Mouse (Mus musculus) right cerebral cortex, postnatal 36 days (tissue): ENCODE results near the gene Fam20c.

Experiments
- DNase-seq, 2 experiments: peaks; one replicate each; pipeline ENCODE4 v3.0.0; 2022; ENCODE audit warnings: low spot score in 2 of 2, mixed read lengths in 1 of 2

Gene Fam20c

DNA sequence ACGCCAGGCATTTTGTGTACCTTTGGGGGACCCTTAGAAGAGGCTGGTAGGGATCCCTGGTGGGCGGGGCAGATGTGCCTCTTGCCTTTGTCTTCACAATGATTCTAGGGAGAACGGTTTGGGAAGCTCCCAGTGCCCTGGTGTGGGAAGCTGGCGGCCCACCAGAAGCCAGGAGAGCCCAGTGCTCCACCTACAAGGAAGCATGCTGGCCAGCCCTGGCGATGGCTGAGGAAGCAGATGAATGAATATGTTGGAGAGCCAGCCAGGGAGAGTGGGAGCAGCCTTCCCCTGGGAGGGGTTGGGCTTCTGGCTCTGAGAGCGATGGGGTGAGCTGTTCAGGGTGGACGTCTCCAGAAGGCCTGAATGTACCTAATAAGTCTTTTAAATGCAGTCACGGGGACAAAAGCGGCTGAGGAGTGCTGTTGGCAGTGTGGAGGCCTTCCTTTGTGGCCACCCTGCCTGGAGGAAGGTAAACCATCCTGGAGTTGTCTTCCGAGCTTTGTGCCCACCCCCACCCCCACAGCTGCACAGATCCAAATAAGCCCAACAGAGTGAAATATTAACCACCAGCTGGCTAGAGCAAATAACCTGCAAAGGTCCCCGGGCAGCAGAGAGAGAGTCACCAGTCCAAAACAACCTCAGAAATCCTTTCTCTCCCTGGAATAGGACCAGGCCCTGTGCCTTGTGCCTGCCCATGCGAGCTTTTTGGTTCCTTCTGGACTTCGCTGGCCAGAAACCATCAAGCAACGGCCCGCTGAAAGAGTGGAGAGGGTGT is 2.2 kb downstream of the Fam20c start:
- peak; percentile 40 to 50 for DNase-seq

DNA sequence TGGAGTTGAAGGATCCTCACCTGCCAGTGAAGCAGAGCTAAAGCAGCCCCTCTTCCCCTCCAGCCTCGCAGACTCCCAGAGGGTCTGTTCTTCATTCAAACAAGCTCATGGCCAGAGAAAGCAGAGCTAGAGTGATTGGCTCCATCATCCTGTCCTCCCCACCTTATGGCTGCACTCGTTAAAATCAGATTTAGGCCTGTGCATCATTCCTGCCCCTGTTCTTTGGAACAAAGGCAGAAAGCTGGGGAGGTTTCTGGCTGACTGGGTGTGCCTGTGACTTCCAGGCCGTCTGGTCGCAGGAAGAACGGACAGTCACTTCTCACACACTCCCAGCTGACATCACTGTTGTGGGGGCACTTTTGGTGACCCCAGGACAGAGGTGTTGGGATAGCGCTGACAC is 2.8 kb downstream of the Fam20c start:
- DNase-seq, result no peak

DNA sequence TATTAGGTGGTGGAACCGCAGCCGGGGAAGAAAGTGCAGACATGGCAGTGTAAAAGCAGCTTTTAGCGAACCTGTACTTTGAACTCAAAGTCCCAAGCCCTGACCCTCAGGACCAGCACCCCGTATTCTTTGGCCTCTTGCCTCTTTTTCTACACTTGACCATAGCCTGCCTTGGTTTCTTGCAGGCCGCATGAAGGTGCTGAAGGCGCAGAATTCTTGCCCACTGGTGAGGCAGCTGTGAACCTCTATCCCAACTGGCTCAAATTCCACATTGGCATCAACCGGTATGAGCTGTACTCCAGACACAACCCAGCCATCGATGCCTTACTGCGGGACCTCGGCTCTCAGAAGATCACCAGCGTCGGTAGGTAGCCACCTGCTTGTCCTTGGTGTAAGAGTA is 3.3 kb downstream of the Fam20c start:
- no peak for DNase-seq

DNA sequence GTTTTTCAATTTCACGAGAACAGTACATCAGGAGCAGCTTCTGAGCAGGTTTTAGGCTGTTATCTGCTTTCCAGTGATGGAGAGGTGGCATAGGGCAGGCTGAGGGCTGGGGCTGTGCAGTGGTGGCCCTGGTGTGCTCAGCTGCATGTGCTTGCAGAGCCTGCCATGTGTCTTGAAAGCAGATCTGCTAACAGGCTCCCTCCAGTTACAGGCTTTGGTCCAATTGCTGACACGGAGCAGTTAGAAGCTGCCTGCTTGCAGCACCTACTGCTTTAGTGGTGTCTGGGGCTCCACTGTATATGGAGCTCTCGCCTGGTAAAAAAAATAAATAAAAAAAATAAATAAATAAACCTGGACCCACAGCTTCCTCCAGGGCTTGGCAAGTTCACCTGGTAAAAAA is 4.2 kb downstream of the Fam20c start:
- DNase-seq, result no peak

DNA sequence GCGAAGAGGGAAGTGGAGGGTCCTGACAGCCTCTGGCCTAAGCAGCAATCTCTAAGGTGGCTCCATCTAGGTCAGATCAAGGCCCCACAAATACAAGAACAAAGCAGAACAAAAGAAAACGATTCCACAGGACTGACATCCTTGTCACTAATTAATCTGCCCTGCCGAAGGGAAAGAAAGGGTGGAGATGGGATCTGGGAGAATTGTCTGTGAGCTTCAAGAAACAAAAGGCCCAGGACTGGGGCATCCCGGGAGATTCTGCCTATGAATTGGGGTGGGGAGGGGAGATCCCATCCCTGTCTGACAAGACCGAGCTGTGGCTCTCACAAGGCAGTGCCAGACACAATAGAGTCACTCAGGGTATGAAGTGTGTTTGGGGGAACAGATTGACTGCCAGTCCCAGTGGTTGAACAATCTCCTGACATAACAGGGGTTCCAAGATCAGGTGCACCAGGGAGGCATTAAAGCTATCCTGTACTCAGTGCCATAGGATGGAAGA is 7.6 kb downstream of the Fam20c start:
- DNase-seq, result no peak

DNA sequence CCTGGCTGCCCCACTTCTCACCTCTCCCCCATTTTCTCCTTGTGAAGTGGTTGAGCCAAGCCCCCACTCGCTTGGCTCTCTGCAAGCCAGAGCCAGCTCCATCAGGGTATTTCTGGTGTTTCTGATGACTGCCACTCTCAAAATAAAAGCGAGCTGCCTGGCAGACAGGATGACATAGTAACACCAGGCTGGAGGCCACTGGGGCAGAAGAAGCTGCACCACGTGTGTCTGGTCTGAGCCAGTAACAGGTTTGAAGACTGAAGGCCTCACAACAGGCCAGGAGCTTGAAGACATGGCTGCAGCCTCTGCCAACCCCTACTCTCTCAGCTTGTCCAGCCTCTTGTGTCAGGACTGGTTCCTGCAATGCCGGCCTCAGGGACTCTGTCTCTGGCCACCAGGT is 8.0 kb downstream of the Fam20c start:
- no peak for DNase-seq

DNA sequence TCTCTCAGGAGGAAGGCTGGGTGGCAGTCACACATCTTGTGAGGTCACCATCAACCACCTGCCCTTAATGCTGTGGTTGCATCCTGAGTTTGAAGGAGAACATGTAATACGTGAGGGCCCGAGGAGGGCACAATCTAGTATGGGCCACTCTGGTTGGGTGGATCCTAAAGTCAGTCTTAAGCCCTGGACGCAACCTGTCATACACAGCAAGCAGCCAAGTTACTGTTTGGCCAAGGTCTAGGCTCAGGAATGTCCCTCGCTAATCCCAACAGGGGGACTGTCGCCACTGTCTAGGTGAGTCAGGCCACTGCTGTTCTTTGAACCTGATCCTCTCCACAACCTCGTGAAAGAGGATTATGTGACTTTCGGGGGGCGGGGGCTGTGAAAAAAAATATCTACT is 10.3 kb downstream of the Fam20c start:
- no peak for DNase-seq

DNA sequence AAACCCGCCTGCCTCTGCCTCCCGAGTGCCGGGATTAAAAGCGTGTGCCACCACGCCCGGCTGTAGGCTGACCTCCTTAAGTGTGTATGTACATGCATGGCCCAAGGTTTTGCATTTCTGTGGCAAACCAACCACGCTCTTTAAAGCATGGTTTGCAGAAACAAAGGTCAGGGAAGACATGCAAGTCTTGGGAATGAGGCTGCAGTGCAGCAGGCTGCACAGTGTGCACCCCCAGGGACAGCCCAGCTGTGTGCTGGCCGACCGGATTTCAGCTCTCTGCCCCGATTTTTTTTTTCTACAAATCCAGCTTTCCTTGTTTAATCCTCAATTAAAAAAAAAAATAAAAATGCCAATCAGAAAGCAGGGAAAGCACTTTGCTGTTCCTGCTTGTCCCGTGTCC is 13.3 kb downstream of the Fam20c start:
- no peak for DNase-seq

DNA sequence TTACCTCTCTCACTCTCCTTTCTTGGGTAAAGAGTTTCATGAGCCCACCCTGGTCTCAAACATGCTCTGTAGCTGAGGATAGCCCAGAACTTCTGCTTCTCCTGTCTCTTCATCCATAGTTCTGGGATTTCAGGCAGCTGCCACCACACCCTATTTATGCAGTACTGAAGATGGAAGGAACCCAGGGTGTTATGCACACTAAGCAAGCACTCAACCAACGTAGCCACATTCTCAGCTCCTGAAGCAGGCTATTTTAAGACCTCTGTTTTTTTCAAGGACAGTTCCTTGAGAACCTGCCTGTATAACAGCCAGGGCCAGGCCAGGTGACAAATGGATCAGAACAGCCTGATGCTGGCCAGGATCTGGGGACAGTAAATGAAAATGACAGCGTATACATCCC is 14.4 kb downstream of the Fam20c start:
- no peak for DNase-seq

DNA sequence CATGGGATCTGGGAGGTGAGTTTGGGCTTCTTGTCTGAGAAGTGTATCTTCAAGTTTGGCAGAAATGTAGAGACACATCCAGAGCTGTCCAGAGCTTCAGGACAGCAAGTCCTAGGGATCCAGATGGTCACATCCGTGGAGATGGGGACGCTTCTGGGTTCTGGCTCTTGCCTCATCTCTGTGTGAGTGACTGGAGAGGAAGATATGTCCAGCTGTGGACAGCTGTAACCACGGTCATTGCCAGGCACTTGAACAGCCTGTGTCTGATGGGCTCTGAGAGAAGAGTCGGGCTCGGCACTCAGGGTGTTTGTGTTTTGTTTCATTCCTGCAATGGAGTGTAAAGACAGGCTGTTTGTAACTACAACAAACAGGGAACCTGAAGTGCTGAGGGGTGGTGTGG is 14.8 kb downstream of the Fam20c start:
- DNase-seq, result no peak

DNA sequence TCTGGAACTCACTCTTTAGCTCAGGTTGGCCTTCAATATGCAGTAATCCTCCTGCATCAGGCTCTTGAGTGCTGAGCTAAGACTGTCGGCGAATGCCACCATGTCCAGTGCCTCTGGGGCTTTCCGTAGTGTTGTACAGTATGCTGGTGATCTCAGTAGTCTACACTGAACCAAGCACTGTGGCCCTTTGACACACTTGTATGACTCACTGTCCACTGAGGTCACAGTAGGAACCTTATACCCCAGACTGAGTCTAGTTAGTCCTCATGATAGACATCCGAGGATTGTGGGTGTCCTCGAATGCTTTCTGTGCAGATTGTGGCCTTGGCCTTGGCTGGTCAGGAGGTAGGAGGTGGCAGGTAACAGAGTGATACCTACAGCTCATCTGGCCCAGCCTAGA is 20.8 kb downstream of the Fam20c start:
- no peak for DNase-seq

DNA sequence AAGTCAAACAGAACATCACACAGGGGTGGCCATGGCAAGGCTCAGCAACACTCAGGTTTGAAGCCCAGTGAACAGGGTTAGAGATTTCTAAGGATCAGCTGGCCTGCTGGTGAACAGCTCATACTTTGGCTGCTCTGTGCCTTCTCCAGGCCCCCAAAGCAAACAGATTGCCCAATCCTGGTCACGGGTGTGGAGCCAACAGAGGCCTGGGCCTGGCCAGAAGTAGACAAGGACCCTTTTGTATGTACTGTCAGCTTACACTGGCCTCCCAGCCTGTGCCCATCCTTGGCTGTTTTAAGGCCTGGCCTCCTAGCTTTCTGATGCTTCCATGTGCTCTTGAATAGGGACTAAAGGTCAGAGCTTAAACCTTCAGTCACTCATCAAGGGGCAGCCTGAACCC is 22.0 kb downstream of the Fam20c start:
- no peak for DNase-seq

DNA sequence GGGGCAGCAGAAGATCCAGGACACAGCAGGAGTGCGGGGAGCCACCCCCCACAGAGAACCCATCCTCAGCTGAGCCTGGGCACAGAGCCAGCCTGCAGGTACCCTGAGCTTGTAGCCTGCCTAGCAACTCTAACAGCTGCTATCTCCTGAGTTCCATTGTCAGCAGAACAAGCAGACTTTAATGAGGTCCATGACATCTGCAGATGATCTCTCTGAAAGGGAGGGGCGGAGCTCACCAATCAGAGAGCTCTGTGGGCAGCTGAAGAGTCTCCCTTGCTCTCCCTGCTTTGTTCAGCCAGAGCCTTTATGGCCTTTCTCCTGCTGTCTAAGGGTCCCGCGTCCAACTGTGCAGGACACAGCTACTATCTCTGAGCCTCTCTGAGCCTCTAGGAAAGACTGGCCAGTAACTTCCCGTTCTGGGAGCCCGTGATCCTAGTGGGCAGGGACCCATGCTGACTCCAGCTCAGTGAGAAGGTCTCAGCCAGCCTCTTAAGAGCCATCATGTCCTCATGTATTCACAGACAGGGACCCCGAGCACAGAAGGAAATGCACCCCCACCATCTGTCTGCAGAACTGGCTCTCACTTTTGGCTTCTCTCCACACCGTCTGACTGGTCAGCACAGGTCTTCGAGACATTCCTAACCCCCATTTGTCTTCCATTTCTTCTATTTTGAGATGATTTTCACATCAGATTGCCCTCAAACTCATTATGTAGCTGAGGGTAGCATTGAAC is 24.6 kb downstream of the Fam20c start:
- DNase-seq, result peak in 1 of 2 experiments; percentile 17

DNA sequence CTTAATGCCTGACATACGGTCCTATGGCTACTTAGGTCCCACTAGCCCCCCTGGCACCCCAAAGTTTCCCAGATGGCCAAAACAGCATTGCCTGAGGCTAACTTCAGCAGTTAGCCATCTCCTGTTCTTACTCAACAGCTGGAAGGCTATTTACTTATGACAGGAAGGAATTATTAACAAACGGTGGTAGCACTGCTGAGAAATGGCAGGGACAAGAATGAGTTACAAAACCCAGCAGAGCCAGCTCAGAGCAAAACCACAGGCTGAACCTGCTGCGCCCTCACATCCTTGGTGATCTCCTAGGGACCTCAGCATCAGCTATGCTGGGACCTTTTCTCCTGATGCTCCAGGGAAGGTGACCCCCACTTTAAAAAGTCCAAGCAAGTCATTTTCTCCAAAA is 25.3 kb downstream of the Fam20c start:
- DNase-seq, result no peak

DNA sequence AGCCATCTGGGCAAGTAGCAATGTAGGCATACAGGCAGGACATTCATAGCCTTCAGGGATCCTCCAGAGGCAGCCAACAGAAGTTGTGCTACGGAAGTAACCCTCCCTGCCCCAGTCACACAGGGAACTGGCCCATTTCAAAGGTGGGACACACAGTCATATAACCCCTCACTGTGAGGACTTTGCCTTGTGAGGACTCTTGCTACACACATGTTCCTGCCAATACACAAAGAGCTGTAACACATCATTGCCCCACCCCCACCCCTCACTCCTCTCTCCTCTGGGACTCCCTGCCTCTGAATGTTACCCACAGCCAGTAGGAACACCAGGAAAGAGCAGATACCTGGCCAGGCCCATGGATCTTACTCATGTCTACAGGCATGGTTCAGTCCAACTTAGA is 28.4 kb downstream of the Fam20c start:
- no peak for DNase-seq

DNA sequence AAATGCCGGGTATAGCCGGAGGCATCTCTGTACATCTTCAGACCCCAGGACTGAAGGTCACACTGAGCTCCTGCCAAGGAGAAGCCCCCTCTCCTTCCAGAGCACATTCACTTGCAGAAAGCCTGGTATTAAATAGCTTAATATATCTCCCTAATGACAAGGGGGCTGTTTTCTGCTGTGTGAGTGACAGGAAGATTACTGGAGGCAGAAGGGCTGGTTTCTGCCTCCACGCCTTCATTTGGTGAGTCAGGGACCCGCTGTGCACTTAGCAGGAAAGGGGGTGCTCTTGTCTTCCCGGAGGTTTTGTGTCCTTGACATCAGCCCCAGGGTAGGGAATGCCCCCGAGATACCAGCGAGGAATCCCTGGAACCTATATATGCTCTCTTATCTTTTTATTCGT is 28.9 kb downstream of the Fam20c start:
- no peak for DNase-seq

DNA sequence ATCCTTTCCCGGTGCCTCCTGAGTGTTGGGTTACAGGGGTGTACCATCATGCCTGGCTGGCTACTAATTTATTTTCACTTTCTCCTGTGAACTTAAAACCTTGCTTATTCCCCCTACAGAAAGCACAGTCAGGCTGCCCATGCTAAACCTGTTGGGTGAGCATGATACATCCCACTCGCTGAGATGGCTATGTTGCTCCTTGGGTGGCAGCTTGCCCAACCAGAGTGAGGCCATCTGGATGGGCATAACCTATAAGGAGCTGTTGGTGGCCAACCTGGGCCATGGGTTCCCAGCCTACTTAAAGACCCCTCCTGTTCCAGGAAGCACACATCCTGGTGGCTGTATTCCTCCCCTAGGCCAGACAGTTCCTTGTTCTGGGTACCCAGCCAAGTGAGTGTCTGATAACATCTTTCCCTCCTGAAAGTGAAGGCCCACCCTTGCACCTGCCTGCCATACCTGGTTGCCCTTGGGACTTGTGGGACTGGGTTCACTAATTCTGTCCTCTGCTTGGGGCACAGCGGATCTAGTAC is 31.7 kb downstream of the Fam20c start:
- no peak for DNase-seq

DNA sequence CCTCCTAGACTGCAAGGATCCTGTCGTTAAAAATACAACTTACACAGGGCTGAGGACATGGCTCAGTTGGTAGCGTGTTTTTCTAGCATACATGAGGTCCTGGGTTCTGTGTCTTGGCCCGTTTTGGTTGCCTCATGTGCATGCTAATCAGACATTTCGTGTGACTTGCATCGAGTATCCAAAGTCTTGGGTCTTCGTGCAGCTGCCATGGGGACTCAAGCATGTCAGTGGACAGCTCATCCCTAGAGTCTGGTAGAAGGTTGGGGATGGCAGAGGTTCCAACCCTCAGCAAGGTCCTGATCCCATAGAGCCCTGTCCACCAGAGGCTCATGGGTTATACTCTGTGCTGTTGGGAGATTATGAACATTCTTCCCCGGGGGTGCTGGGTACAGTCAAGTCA is 33.3 kb downstream of the Fam20c start:
- no peak for DNase-seq

DNA sequence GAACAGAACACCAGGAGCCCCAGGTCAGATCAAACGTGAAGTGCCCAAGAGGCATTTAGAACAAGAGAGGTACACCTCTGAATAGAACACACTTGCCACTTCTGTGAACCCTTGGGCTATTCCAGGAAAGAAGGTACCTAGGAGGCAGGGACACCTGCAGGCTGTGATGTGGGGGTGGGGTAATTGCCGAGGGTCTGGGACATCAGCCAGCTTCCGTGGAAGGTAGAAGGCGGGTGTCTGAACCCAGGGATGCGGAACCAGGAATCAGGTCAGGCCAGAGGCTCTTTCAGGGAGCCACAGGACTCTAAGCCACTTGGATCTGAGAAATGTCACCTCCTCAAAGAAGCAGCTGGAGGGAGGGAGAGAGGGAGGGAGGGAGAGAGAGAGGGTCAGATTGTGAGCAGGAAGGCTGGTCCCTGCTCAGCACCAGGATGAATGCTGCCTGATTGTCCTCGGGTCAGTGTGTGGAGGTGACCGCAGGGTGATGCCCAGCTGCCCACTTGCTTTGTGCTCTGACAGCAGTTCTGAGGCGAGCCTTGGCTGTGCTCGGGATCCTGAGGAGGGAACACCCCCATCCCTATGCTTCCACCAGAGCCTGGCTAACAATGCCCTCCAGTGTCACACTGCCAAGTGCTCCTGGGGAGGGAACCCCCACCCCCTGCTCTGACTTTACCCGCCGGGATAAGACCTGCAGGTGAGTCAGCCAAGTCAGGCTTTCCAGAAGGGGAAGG is 34.3 kb downstream of the Fam20c start:
- DNase-seq, result no peak

DNA sequence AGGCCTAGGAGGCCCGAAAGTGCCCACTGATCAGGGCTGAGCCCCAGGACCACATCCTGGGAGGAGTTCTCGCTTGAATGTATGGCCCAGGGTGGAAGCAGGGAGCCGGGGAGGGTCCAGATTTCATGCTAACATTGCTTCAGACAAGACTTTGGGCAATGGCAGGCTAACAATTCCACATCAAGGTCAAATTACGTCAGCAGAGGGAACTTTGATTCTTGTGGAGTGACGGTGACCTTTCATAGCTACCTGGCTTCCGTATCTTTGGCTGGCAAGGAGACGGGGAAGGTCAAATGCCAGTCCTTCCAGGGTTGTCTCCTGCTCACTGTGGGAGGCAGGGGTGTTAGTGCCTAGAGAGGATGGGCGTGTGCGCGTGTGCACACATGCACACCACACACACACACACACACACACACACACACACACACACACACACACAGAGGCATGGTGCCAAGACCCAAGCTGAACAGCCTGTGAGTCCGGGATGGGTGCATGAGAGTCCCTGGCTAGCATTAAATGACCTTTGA is 36.7 kb downstream of the Fam20c start:
- DNase-seq, result no peak

DNA sequence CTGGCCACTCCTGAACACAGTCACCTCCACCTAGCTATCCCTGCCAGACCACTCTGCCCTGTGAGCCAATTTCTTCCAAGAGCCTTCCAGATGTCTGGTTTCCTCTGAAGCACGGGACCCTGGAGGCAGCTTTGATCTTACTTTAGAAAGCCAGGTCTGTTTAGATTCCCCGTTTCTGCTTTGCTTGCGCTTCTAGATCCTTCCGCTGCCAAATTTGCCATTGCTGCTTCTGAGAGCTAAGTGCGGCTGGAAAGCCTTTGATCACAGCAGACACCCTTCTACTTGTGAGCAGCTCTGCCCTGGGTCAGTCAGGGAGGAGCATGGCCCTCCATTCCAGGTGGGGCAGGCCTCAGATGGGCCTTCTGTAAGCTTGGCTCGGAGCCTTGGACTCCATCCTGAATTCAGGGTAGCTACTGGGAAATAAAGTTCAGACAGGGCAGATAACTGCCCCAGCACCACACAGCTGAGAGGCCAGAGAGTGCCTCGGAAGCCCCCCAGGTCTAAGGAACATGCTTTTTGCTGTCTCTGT is 47.3 kb downstream of the Fam20c start:
- DNase-seq, result no peak

DNA sequence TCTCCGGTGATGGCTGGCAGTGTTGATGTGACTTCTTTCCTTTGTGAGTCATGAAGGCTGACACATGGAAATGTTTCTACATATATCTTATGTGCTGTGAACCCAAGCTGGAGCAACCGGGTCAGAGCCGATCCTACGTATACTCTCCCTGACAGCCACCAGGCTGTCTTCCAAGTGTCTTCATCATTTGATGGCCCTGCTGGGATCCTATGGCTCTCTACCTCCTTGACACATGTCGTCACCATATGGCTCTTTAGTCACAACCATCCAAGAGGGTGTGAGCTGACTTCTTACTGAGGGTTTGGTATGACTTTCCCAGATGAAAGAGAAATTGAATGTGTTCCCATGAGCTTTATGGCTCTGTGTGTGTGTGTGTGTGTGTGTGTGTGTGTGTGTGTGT is 50.0 kb downstream of the Fam20c start:
- no peak for DNase-seq
